Mouse (Mus musculus): ENCODE measurements around the gene Lrrc36. TPM values are rescaled to one million over a fixed set of nuclear protein-coding genes. Genes with fewer than 3 reads are reported as not detected.

Lrrc36 gene
- polyA plus RNA-seq, 1 experiment from 2014 or later: 0.38 TPM

- Histone ChIP-seq H3K4me1 (ENCODE audit: control insufficient read depth in 2 of 2, insufficient read depth in 2 of 2, low read length in 2 of 2) (peaks cover 26 to 38% of the 10 kb centered on the region in 2 experiments), H3K4me3 (ENCODE audit: control insufficient read depth in 1 of 2, insufficient read depth in 1 of 2, low read depth in 1 of 2, low read length in 2 of 2) (peak overlapping the region; percentile 33 to 38)
These were observed 57.4 kb downstream of the Lrrc36 start for GRCm38 (mm10) chr8:105470681-105471313.

GRCm38 (mm10) chr8:105471314-105472015 is 58.1 kb downstream of the Lrrc36 start, which contains the start of gene Tppp3:
Gene Tppp3, minus strand, starts transcription at chr8:105471526.
- H3K27me3 ChIP-seq (ENCODE audit: control insufficient read depth, insufficient read depth, low read length): 0 out of 2 replicates have a peak, but pooled peaks cover 3% of the 10 kb centered on the region
- H3K27ac ChIP-seq (replicated peaks in 1 of 2; ENCODE audit: control insufficient read depth in 1 of 2, insufficient read depth in 1 of 2, low read depth in 2 of 2, low read length in 2 of 2): no peak within 1 kb of the TSS
- WGBS: 7% methylated on average over 25 of the region's 25 CpGs

More at GRCm38 (mm10) chr8:105470681-105471313, 57.4 kb downstream of the Lrrc36 start:
- H3K27me3 ChIP-seq (ENCODE audit: control insufficient read depth, insufficient read depth, low read length): 0 out of 2 replicates have a peak, but pooled peaks cover 3% of the 10 kb centered on the region
- H3K27ac ChIP-seq (replicated peaks in 1 of 2; ENCODE audit: control insufficient read depth in 1 of 2, insufficient read depth in 1 of 2, low read depth in 2 of 2, low read length in 2 of 2): no peak overlapping the region
- peak overlapping the region; percentile 64 for H3K4me2 ChIP-seq (ENCODE audit: low read length)
- peaks cover 11% of the 10 kb centered on the region; the same call in 1 of the 2 replicates for H3K36me3 ChIP-seq (ENCODE audit: control insufficient read depth, insufficient read depth, low read length)
- H3K9ac ChIP-seq (ENCODE audit: low read length): peak overlapping the region; percentile 66
- WGBS: 22% methylated on average over 11 of the region's 11 CpGs
- H3K9me3 ChIP-seq (ENCODE audit: control insufficient read depth, low read length): no peaks in the 10 kb centered on the region
- no peak; the same call in 1 of the 2 replicates for ATAC-seq (ENCODE audit: insufficient number of reproducible peaks, insufficient read depth, low FRiP score, low read depth)

GRCm38 (mm10) chr8:105472414-105472932 is 59.1 kb downstream of the Lrrc36 start:
- Histone ChIP-seq H3K4me3 (ENCODE audit: control insufficient read depth in 1 of 2, insufficient read depth in 1 of 2, low read depth in 1 of 2, low read length in 2 of 2) (no peak overlapping the region), H3K36me3 (ENCODE audit: control insufficient read depth, insufficient read depth, low read length) (peaks cover 13% of the 10 kb centered on the region; the same call in 1 of the 2 replicates), H3K4me2 (ENCODE audit: low read length) (no peak overlapping the region), H3K4me1 (ENCODE audit: control insufficient read depth in 2 of 2, insufficient read depth in 2 of 2, low read length in 2 of 2) (peaks cover 31 to 48% of the 10 kb centered on the region in 2 experiments), H3K27ac (replicated peaks in 1 of 2; ENCODE audit: control insufficient read depth in 1 of 2, insufficient read depth in 1 of 2, low read depth in 2 of 2, low read length in 2 of 2) (no peak overlapping the region), H3K9me3 (ENCODE audit: control insufficient read depth, low read length) (no peaks in the 10 kb centered on the region), H3K27me3 (ENCODE audit: control insufficient read depth, insufficient read depth, low read length) (0 out of 2 replicates have a peak, but pooled peaks cover 3% of the 10 kb centered on the region), H3K9ac (ENCODE audit: low read length) (no peak overlapping the region)
- ATAC-seq (ENCODE audit: insufficient number of reproducible peaks, insufficient read depth, low FRiP score, low read depth): no peak
- 45% methylated on average over 23 of the region's 23 CpGs for WGBS

More at GRCm38 (mm10) chr8:105471314-105472015, 58.1 kb downstream of the Lrrc36 start, which contains the start of gene Tppp3:
- Histone ChIP-seq H3K9ac (ENCODE audit: low read length) (peak within 1 kb of the TSS; percentile 66), H3K4me3 (ENCODE audit: control insufficient read depth in 1 of 2, insufficient read depth in 1 of 2, low read depth in 1 of 2, low read length in 2 of 2) (peak within 1 kb of the TSS; percentile 33 to 38), H3K36me3 (ENCODE audit: control insufficient read depth, insufficient read depth, low read length) (peaks cover 17% of the 10 kb centered on the region; the same call in 1 of the 2 replicates), H3K4me2 (ENCODE audit: low read length) (peak within 1 kb of the TSS; percentile 64), H3K9me3 (ENCODE audit: control insufficient read depth, low read length) (no peaks in the 10 kb centered on the region), H3K4me1 (ENCODE audit: control insufficient read depth in 2 of 2, insufficient read depth in 2 of 2, low read length in 2 of 2) (peaks cover 26 to 38% of the 10 kb centered on the region in 2 experiments)
- ATAC-seq (ENCODE audit: insufficient number of reproducible peaks, insufficient read depth, low FRiP score, low read depth): peak; percentile 93

- no peak for ATAC-seq (ENCODE audit: insufficient number of reproducible peaks, insufficient read depth, low FRiP score, low read depth)
- Histone ChIP-seq H3K4me1 (ENCODE audit: control insufficient read depth in 2 of 2, insufficient read depth in 2 of 2, low read length in 2 of 2) (peaks cover 36 to 53% of the 10 kb centered on the region in 2 experiments), H3K36me3 (ENCODE audit: control insufficient read depth, insufficient read depth, low read length) (0 out of 2 replicates have a peak, but pooled peaks cover 9% of the 10 kb centered on the region), H3K4me2 (ENCODE audit: low read length) (no peak overlapping the region), H3K9ac (ENCODE audit: low read length) (no peak overlapping the region), H3K9me3 (ENCODE audit: control insufficient read depth, low read length) (no peaks in the 10 kb centered on the region), H3K27ac (replicated peaks in 1 of 2; ENCODE audit: control insufficient read depth in 1 of 2, insufficient read depth in 1 of 2, low read depth in 2 of 2, low read length in 2 of 2) (no peak overlapping the region), H3K27me3 (ENCODE audit: control insufficient read depth, insufficient read depth, low read length) (0 out of 2 replicates have a peak, but pooled peaks cover 3% of the 10 kb centered on the region), H3K4me3 (ENCODE audit: control insufficient read depth in 1 of 2, insufficient read depth in 1 of 2, low read depth in 1 of 2, low read length in 2 of 2) (no peak overlapping the region)
- 69% methylated on average over 9 of the region's 9 CpGs for WGBS
These were observed 59.6 kb downstream of the Lrrc36 start for GRCm38 (mm10) chr8:105472983-105473382.

GRCm38 (mm10) chr8:105473816-105474606 is 60.6 kb downstream of the Lrrc36 start:
- Histone ChIP-seq H3K9ac (ENCODE audit: low read length) (no peak overlapping the region), H3K9me3 (ENCODE audit: control insufficient read depth, low read length) (no peaks in the 10 kb centered on the region), H3K4me3 (ENCODE audit: control insufficient read depth in 1 of 2, insufficient read depth in 1 of 2, low read depth in 1 of 2, low read length in 2 of 2) (no peak overlapping the region), H3K27ac (replicated peaks in 1 of 2; ENCODE audit: control insufficient read depth in 1 of 2, insufficient read depth in 1 of 2, low read depth in 2 of 2, low read length in 2 of 2) (no peak overlapping the region), H3K4me1 (ENCODE audit: control insufficient read depth in 2 of 2, insufficient read depth in 2 of 2, low read length in 2 of 2) (peaks cover 38 to 53% of the 10 kb centered on the region in 2 experiments), H3K27me3 (ENCODE audit: control insufficient read depth, insufficient read depth, low read length) (0 out of 2 replicates have a peak, but pooled peaks cover 3% of the 10 kb centered on the region), H3K4me2 (ENCODE audit: low read length) (peak overlapping the region; percentile 19), H3K36me3 (ENCODE audit: control insufficient read depth, insufficient read depth, low read length) (0 out of 2 replicates have a peak, but pooled peaks cover 9% of the 10 kb centered on the region)
- ATAC-seq (ENCODE audit: insufficient number of reproducible peaks, insufficient read depth, low FRiP score, low read depth): no peak
- 35% methylated on average over 17 of the region's 17 CpGs for WGBS

- ATAC-seq (ENCODE audit: insufficient number of reproducible peaks, insufficient read depth, low FRiP score, low read depth): no peak
- Histone ChIP-seq H3K4me3 (ENCODE audit: control insufficient read depth in 1 of 2, insufficient read depth in 1 of 2, low read depth in 1 of 2, low read length in 2 of 2) (no peak overlapping the region), H3K9ac (ENCODE audit: low read length) (no peak overlapping the region), H3K27me3 (ENCODE audit: control insufficient read depth, insufficient read depth, low read length) (0 out of 2 replicates have a peak, but pooled peaks cover 3% of the 10 kb centered on the region), H3K36me3 (ENCODE audit: control insufficient read depth, insufficient read depth, low read length) (0 out of 2 replicates have a peak, but pooled peaks cover 9% of the 10 kb centered on the region), H3K9me3 (ENCODE audit: control insufficient read depth, low read length) (no peaks in the 10 kb centered on the region), H3K4me1 (ENCODE audit: control insufficient read depth in 2 of 2, insufficient read depth in 2 of 2, low read length in 2 of 2) (peaks cover 37 to 48% of the 10 kb centered on the region in 2 experiments), H3K4me2 (ENCODE audit: low read length) (peak overlapping the region; percentile 19; the same call in 1 of the 2 replicates), H3K27ac (replicated peaks in 1 of 2; ENCODE audit: control insufficient read depth in 1 of 2, insufficient read depth in 1 of 2, low read depth in 2 of 2, low read length in 2 of 2) (0 out of 4 replicates have a peak overlapping the region, but pooled peaks of 1 of the 2 experiments have one; percentile 24)
- 20% methylated on average over 5 of the region's 5 CpGs for WGBS
These were observed 61.3 kb downstream of the Lrrc36 start for GRCm38 (mm10) chr8:105474680-105475079.
